Mouse (Mus musculus) heart, adult 2 months (tissue): ENCODE results near the gene Vdac1.

Experiments used
- CTCF ChIP-seq: fragments of 200-600 bp; IDR thresholded peaks from 2 replicates; pipeline ENCODE4 v1.8.1; 2022; ENCODE audit warnings: antibody characterized with exemption, mild to moderate bottlenecking, moderate library complexity
- EP300 ChIP-seq: fragments of 200-500 bp; IDR thresholded peaks from 2 replicates; pipeline ENCODE4 v1.6.1; 2011; ENCODE audit warnings: low read depth, low read length, control low read depth; ENCODE audit not compliant: insufficient read depth

DNA sequence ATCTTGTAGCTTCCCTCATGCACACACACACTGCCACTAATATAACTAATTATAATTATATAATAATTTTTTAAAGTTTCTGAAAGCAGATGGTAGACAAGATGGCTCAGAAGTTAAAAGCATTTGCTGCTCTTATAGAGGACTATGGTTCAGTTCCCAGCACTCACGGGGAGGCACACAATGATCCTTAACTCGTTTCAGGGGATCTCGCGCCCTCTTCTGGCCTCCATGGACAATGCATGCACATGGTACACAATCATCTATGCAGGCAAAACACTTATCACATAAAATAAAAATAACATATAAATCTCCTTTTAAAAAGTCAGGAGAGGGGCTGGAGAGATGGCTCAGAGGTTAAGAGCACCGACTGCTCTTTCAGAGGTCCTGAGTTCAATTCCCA is 6.0 kb upstream of the Vdac1 start:
- no peak for TF ChIP-seq EP300
- TF ChIP-seq CTCF, result no peak
